Mouse (Mus musculus): Measurements from ENCODE around the gene Lrrc4. TPM values are rescaled to one million over a fixed set of nuclear protein-coding genes. Genes with fewer than 3 reads are reported as not detected.
A peak's percentile ranks its signal among the peaks of the same experiment; 100 is the strongest.

The Lrrc4 gene
- polyA plus RNA-seq, 1 experiment from 2014 or later: 0.65 TPM

DNA sequence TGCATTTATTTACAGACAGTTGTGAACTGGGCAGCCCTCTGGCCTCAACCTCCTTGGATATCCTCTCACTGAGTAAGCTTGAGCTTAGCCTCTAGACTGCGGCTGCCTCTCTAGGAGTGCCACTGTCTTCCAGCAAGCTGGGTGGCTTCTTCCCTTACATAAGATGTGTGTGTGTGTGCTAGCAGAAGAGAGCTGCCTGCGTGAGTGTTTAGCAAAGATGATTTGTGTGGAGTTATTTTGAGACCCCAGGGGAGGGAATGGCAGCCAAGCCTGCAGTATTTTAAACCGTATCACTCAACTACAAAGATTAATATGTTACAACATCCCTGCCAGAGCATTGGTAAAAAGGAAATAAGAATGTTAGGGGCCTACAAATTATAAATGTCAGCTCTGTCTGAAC, 49.9 kb downstream of the Lrrc4 start:
- ATAC-seq: peak; percentile 65
- Histone ChIP-seq H3K4me3 (ENCODE audit: low read length) (no peak overlapping the region), H3K36me3 (ENCODE audit: control insufficient read depth, insufficient read depth, low read length) (no peaks in the 10 kb centered on the region), H3K4me2 (ENCODE audit: low read depth, low read length) (no peak overlapping the region), H3K9me3 (ENCODE audit: control insufficient read depth, low read length) (no peaks in the 10 kb centered on the region), H3K27ac (ENCODE audit: low read length) (no peak overlapping the region), H3K27me3 (replicated peaks; ENCODE audit: control insufficient read depth, insufficient read depth, low read length) (no peaks in the 10 kb centered on the region), H3K4me1 (ENCODE audit: control insufficient read depth, insufficient read depth, low read length) (0 out of 2 replicates have a peak, but pooled peaks cover 6% of the 10 kb centered on the region), H3K9ac (ENCODE audit: low read depth, low read length) (no peak overlapping the region)
- 38% methylated on average over 3 of the region's 3 CpGs for WGBS

GRCm38 (mm10) chr6:28771331-28771730, 60.2 kb downstream of the Lrrc4 start:
- Histone ChIP-seq H3K27ac (ENCODE audit: low read length) (no peak overlapping the region), H3K4me1 (ENCODE audit: control insufficient read depth, insufficient read depth, low read length) (no peaks in the 10 kb centered on the region), H3K36me3 (ENCODE audit: control insufficient read depth, insufficient read depth, low read length) (peaks cover 8% of the 10 kb centered on the region), H3K4me3 (ENCODE audit: low read length) (no peak overlapping the region), H3K4me2 (ENCODE audit: low read depth, low read length) (no peak overlapping the region), H3K9me3 (ENCODE audit: control insufficient read depth, low read length) (no peaks in the 10 kb centered on the region; the same call in 1 of the 2 replicates), H3K27me3 (replicated peaks; ENCODE audit: control insufficient read depth, insufficient read depth, low read length) (no peaks in the 10 kb centered on the region), H3K9ac (ENCODE audit: low read depth, low read length) (no peak overlapping the region)
- ATAC-seq: no peak
- WGBS: 51% methylated on average over 2 of the region's 2 CpGs

- ATAC-seq: no peak
- no peak overlapping the region for H3K27ac ChIP-seq (ENCODE audit: low read length)
- no peaks in the 10 kb centered on the region; the same call in 1 of the 2 replicates for H3K9me3 ChIP-seq (ENCODE audit: control insufficient read depth, low read length)
- H3K36me3 ChIP-seq (ENCODE audit: control insufficient read depth, insufficient read depth, low read length): peaks cover 8% of the 10 kb centered on the region
- no peaks in the 10 kb centered on the region for H3K27me3 ChIP-seq (replicated peaks; ENCODE audit: control insufficient read depth, insufficient read depth, low read length)
- H3K4me3 ChIP-seq (ENCODE audit: low read length): no peak overlapping the region
- H3K9ac ChIP-seq (ENCODE audit: low read depth, low read length): no peak overlapping the region
- H3K4me2 ChIP-seq (ENCODE audit: low read depth, low read length): no peak overlapping the region
- WGBS: 69% methylated on average over 6 of the region's 6 CpGs
- no peaks in the 10 kb centered on the region for H3K4me1 ChIP-seq (ENCODE audit: control insufficient read depth, insufficient read depth, low read length)
These were observed 63.6 kb downstream of the Lrrc4 start for GRCm38 (mm10) chr6:28767891-28768481.

GRCm38 (mm10) chr6:28766622-28767021, 64.9 kb downstream of the Lrrc4 start:
- Histone ChIP-seq H3K4me3 (ENCODE audit: low read length) (no peak overlapping the region), H3K36me3 (ENCODE audit: control insufficient read depth, insufficient read depth, low read length) (peaks cover 8% of the 10 kb centered on the region), H3K9me3 (ENCODE audit: control insufficient read depth, low read length) (no peaks in the 10 kb centered on the region; the same call in 1 of the 2 replicates), H3K27me3 (replicated peaks; ENCODE audit: control insufficient read depth, insufficient read depth, low read length) (no peaks in the 10 kb centered on the region), H3K27ac (ENCODE audit: low read length) (no peak overlapping the region), H3K4me1 (ENCODE audit: control insufficient read depth, insufficient read depth, low read length) (no peaks in the 10 kb centered on the region), H3K9ac (ENCODE audit: low read depth, low read length) (no peak overlapping the region), H3K4me2 (ENCODE audit: low read depth, low read length) (no peak overlapping the region)
- WGBS: 87% methylated on average over 3 of the region's 3 CpGs
- no peak for ATAC-seq

DNA sequence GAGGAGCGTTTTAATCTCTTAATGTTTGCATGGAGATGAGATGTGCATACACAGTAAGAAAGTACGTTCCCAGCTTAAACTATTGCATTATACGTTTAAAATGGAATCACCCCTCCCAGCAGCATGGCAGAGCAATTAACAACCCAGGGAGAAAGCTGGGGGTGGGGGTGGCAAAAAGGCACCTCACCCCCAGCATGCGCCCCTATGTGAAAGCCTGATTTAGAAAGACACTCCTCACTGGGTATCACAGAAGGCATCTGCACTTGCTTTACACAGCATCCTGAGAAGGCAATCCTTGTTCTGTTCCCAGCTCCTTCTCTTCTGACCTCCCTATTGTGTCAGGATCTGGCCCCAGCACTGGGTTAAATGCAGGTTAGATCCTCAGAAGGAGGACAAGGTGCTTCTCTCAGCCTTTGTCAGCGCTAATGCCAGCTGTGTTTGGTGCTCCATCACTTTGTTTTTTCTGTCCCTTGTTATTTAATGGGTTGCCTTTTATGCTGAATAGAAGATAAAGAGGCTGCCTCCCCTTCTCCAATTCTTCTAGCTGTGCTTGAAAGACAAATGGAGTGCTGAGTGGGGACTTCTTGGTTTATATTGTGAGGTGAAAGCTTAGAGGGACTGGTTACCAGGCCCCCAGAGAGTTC, 69.3 kb downstream of the Lrrc4 start:
- H3K9me3 ChIP-seq (ENCODE audit: control insufficient read depth, low read length): no peaks in the 10 kb centered on the region
- WGBS: 45% methylated on average over 5 of the region's 5 CpGs
- H3K27me3 ChIP-seq (replicated peaks; ENCODE audit: control insufficient read depth, insufficient read depth, low read length): no peaks in the 10 kb centered on the region
- H3K27ac ChIP-seq (ENCODE audit: low read length): no peak overlapping the region
- H3K4me1 ChIP-seq (ENCODE audit: control insufficient read depth, insufficient read depth, low read length): peaks cover 7% of the 10 kb centered on the region; the same call in 1 of the 2 replicates
- ATAC-seq: no peak
- H3K9ac ChIP-seq (ENCODE audit: low read depth, low read length): no peak overlapping the region
- no peak overlapping the region for H3K4me2 ChIP-seq (ENCODE audit: low read depth, low read length)
- H3K4me3 ChIP-seq (ENCODE audit: low read length): no peak overlapping the region
- H3K36me3 ChIP-seq (ENCODE audit: control insufficient read depth, insufficient read depth, low read length): no peaks in the 10 kb centered on the region

- Histone ChIP-seq H3K9me3 (ENCODE audit: control insufficient read depth, low read length) (no peaks in the 10 kb centered on the region), H3K4me1 (ENCODE audit: control insufficient read depth, insufficient read depth, low read length) (peaks cover 7% of the 10 kb centered on the region; the same call in 1 of the 2 replicates), H3K27me3 (replicated peaks; ENCODE audit: control insufficient read depth, insufficient read depth, low read length) (no peaks in the 10 kb centered on the region), H3K4me3 (ENCODE audit: low read length) (no peak overlapping the region), H3K4me2 (ENCODE audit: low read depth, low read length) (no peak overlapping the region), H3K9ac (ENCODE audit: low read depth, low read length) (no peak overlapping the region), H3K27ac (ENCODE audit: low read length) (no peak overlapping the region), H3K36me3 (ENCODE audit: control insufficient read depth, insufficient read depth, low read length) (no peaks in the 10 kb centered on the region)
- ATAC-seq: no peak
- 56% methylated on average over 3 of the region's 3 CpGs for WGBS
These were observed 69.8 kb downstream of the Lrrc4 start for GRCm38 (mm10) chr6:28761728-28762127.

GRCm38 (mm10) chr6:28758293-28758692, 73.3 kb downstream of the Lrrc4 start:
- 56% methylated on average over 4 of the region's 4 CpGs for WGBS
- peaks cover 7% of the 10 kb centered on the region; the same call in 1 of the 2 replicates for H3K4me1 ChIP-seq (ENCODE audit: control insufficient read depth, insufficient read depth, low read length)
- H3K4me2 ChIP-seq (ENCODE audit: low read depth, low read length): no peak overlapping the region
- no peak overlapping the region for H3K4me3 ChIP-seq (ENCODE audit: low read length)
- H3K9ac ChIP-seq (ENCODE audit: low read depth, low read length): no peak overlapping the region
- peak overlapping the region; percentile 33; the same call in 1 of the 2 replicates for H3K27ac ChIP-seq (ENCODE audit: low read length)
- no peaks in the 10 kb centered on the region for H3K27me3 ChIP-seq (replicated peaks; ENCODE audit: control insufficient read depth, insufficient read depth, low read length)
- H3K9me3 ChIP-seq (ENCODE audit: control insufficient read depth, low read length): no peaks in the 10 kb centered on the region
- peak; percentile 90 for ATAC-seq
- H3K36me3 ChIP-seq (ENCODE audit: control insufficient read depth, insufficient read depth, low read length): no peaks in the 10 kb centered on the region

- Histone ChIP-seq H3K4me2 (ENCODE audit: low read depth, low read length) (no peak overlapping the region), H3K27ac (ENCODE audit: low read length) (no peak overlapping the region), H3K27me3 (replicated peaks; ENCODE audit: control insufficient read depth, insufficient read depth, low read length) (no peaks in the 10 kb centered on the region), H3K9me3 (ENCODE audit: control insufficient read depth, low read length) (no peaks in the 10 kb centered on the region), H3K4me1 (ENCODE audit: control insufficient read depth, insufficient read depth, low read length) (peaks cover 7% of the 10 kb centered on the region; the same call in 1 of the 2 replicates), H3K4me3 (ENCODE audit: low read length) (no peak overlapping the region), H3K36me3 (ENCODE audit: control insufficient read depth, insufficient read depth, low read length) (no peaks in the 10 kb centered on the region), H3K9ac (ENCODE audit: low read depth, low read length) (no peak overlapping the region)
- 74% methylated on average over 10 of the region's 10 CpGs for WGBS
- ATAC-seq: no peak
These were observed 75.1 kb downstream of the Lrrc4 start for GRCm38 (mm10) chr6:28756306-28757018.

DNA sequence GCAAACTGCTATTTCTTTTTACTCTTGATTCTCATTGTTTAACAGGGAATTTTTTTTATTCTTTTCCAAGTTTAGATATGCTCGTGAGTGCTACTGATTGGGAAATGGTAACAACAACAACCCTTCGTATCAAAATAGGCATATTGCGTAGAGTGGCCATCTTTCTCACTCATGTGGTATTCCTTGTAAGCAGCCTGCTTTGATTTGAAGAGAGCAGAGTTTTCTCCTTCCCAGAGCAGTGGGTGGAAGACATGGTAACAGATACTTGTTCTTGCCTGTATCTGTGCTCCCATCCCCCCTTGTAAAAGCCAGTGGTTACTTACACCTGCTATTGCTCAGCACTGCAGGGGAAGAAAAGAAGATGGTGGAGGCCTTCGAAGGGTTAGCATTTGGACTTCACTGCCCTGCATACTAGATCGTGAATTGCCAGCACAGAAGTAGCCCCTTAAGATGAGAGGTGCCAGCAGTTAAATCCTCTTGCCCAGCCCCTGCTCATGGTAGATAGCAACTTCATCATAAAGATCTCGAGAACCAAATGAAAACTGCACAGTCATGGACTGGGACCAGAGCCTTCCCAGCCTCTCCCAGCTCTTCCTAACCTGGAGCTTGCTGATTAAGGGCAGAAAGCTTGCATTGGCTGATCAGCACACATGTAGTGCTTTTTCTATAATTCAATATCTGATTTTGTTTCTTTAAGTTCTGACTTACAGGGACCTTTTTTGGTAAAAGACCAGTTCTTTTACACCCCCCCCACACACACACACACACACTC, 77.2 kb downstream of the Lrrc4 start:
- Histone ChIP-seq H3K9me3 (ENCODE audit: control insufficient read depth, low read length) (no peaks in the 10 kb centered on the region), H3K9ac (ENCODE audit: low read depth, low read length) (no peak overlapping the region), H3K27me3 (replicated peaks; ENCODE audit: control insufficient read depth, insufficient read depth, low read length) (no peaks in the 10 kb centered on the region), H3K27ac (ENCODE audit: low read length) (no peak overlapping the region), H3K36me3 (ENCODE audit: control insufficient read depth, insufficient read depth, low read length) (no peaks in the 10 kb centered on the region), H3K4me3 (ENCODE audit: low read length) (no peak overlapping the region), H3K4me2 (ENCODE audit: low read depth, low read length) (no peak overlapping the region), H3K4me1 (ENCODE audit: control insufficient read depth, insufficient read depth, low read length) (peaks cover 7% of the 10 kb centered on the region; the same call in 1 of the 2 replicates)
- WGBS: 88% methylated on average over 6 of the region's 6 CpGs
- ATAC-seq: no peak

Data from intestine, embryonic 16.5 days (tissue).